Mouse (Mus musculus) midbrain, embryonic 16.5 days (tissue): ENCODE measurements around the gene Rbfox1. TPM values are rescaled to one million over a fixed set of nuclear protein-coding genes. Genes with fewer than 3 reads are reported as not detected.

Experiments used
- ATAC-seq: fragments of 200-750 bp; cut with Nextera tagmentation; 2 replicates; pipeline ENCODE4 v1.8.0; 2017; ENCODE audit warnings: moderate TSS enrichment
- H3K27ac ChIP-seq: fragments of 300-500 bp; sonication (generic); 2 replicates; pipeline ENCODE4 v1.5.1; 2014; ENCODE audit warnings: mild to moderate bottlenecking, low read length, mixed read lengths
- H3K27me3 ChIP-seq: fragments of 300-500 bp; sonication (generic); 2 replicates; pipeline ENCODE4 v1.6.1; 2014; ENCODE audit warnings: low read depth, low read length, mixed read lengths; ENCODE audit not compliant: control insufficient read depth, insufficient read depth
- H3K36me3 ChIP-seq: fragments of 300-500 bp; sonication (generic); 2 replicates; pipeline ENCODE4 v1.6.1; 2014; ENCODE audit warnings: mild to moderate bottlenecking, low read length, moderate library complexity, mixed read lengths; ENCODE audit not compliant: control insufficient read depth, insufficient read depth
- H3K4me1 ChIP-seq: fragments of 300-500 bp; sonication (generic); 2 replicates; pipeline ENCODE4 v1.6.1; 2014; ENCODE audit warnings: mild to moderate bottlenecking, low read length, mixed read lengths; ENCODE audit not compliant: control insufficient read depth, insufficient read depth
- H3K4me2 ChIP-seq: fragments of 300-500 bp; sonication (generic); 2 replicates; pipeline ENCODE4 v1.6.1; 2014; ENCODE audit warnings: mild to moderate bottlenecking, low read length, mixed read lengths
- H3K4me3 ChIP-seq: fragments of 300-500 bp; sonication (generic); 2 replicates; pipeline ENCODE4 v1.5.1; 2014; ENCODE audit warnings: low read depth, mild to moderate bottlenecking, low read length, moderate library complexity, mixed read lengths
- H3K9ac ChIP-seq: fragments of 300-500 bp; sonication (generic); 2 replicates; pipeline ENCODE4 v1.6.1; 2014; ENCODE audit warnings: low read depth, low read length, mixed read lengths
- H3K9me3 ChIP-seq: fragments of 300-500 bp; sonication (generic); replicated peaks from 2 replicates; pipeline ENCODE4 v1.6.1; 2014; ENCODE audit warnings: mild to moderate bottlenecking, low read length, mixed read lengths; ENCODE audit not compliant: control insufficient read depth, poor library complexity, severe bottlenecking
- WGBS: fragments of 180-500 bp; shearing (Covaris S2); extraction: QIAGEN DNeasy Blood & Tissue Kit; methylation state at CpG from one replicate; pipeline ENCODE4 v1.1.7; 2014; 5-methylcytosine and 5-hydroxymethylcytosine counted together
- polyA plus RNA-seq: library from polyadenylated mRNA; unstranded; fragments of >200 nt; fragmentation: Nextera tagmentation; extraction: Ambion mirVana; gene quantifications from 2 replicates; pipeline ENCODE4 v1.2.1, GENCODE M21; 2015

The Rbfox1 gene
- polyA plus RNA-seq, 1 experiment from 2014 or later: 259 TPM

- Histone ChIP-seq H3K27me3 (no peaks in the 10 kb centered on the region), H3K36me3 (no peaks in the 10 kb centered on the region), H3K4me3 (no peak overlapping the region), H3K9ac (no peak overlapping the region), H3K4me1 (peaks cover 5% of the 10 kb centered on the region), H3K9me3 (no peaks in the 10 kb centered on the region), H3K27ac (no peak overlapping the region), H3K4me2 (no peak overlapping the region)
- 91% methylated on average over 8 of the region's 8 CpGs for WGBS
- ATAC-seq: no peak
Observed at GRCm38 (mm10) chr16:7067109-7067508, 1182.0 kb downstream of the Rbfox1 start.

- H3K4me3 ChIP-seq: no peak overlapping the region
- no peaks in the 10 kb centered on the region for H3K36me3 ChIP-seq
- no peak overlapping the region for H3K9ac ChIP-seq
- no peak overlapping the region for H3K27ac ChIP-seq
- H3K9me3 ChIP-seq: no peaks in the 10 kb centered on the region
- no peaks in the 10 kb centered on the region for H3K27me3 ChIP-seq
- H3K4me1 ChIP-seq: peaks cover 5% of the 10 kb centered on the region
- no peak for ATAC-seq
- WGBS: 56% methylated on average over 8 of the region's 8 CpGs
- H3K4me2 ChIP-seq: no peak overlapping the region
Observed at GRCm38 (mm10) chr16:7069599-7069998, 1184.4 kb downstream of the Rbfox1 start.

- 78% methylated on average over 4 of the region's 4 CpGs for WGBS
- Histone ChIP-seq H3K36me3 (no peaks in the 10 kb centered on the region), H3K4me1 (peaks cover 5% of the 10 kb centered on the region), H3K4me2 (no peak overlapping the region), H3K27ac (no peak overlapping the region), H3K9me3 (no peaks in the 10 kb centered on the region), H3K27me3 (no peaks in the 10 kb centered on the region), H3K4me3 (no peak overlapping the region), H3K9ac (no peak overlapping the region)
- ATAC-seq: no peak
Observed at GRCm38 (mm10) chr16:7074786-7075185, 1189.6 kb downstream of the Rbfox1 start.

GRCm38 (mm10) chr16:7075749-7076148 is 1190.6 kb downstream of the Rbfox1 start:
- H3K4me1 ChIP-seq: no peaks in the 10 kb centered on the region
- no peak overlapping the region for H3K4me2 ChIP-seq
- H3K9me3 ChIP-seq: no peaks in the 10 kb centered on the region
- WGBS: 81% methylated on average over 6 of the region's 6 CpGs
- H3K4me3 ChIP-seq: no peak overlapping the region
- H3K27ac ChIP-seq: no peak overlapping the region
- no peak for ATAC-seq
- no peak overlapping the region for H3K9ac ChIP-seq
- H3K27me3 ChIP-seq: no peaks in the 10 kb centered on the region
- H3K36me3 ChIP-seq: no peaks in the 10 kb centered on the region

- Histone ChIP-seq H3K36me3 (no peaks in the 10 kb centered on the region), H3K4me2 (no peak overlapping the region), H3K4me3 (no peak overlapping the region), H3K27ac (no peak overlapping the region), H3K4me1 (no peaks in the 10 kb centered on the region), H3K9ac (no peak overlapping the region), H3K27me3 (no peaks in the 10 kb centered on the region), H3K9me3 (no peaks in the 10 kb centered on the region)
- WGBS: 97% methylated on average over 1 of the region's 1 CpGs
- ATAC-seq: no peak
Observed at GRCm38 (mm10) chr16:7076305-7076704, 1191.2 kb downstream of the Rbfox1 start.

- 95% methylated on average over 3 of the region's 3 CpGs for WGBS
- Histone ChIP-seq H3K9me3 (no peaks in the 10 kb centered on the region), H3K27ac (no peak overlapping the region), H3K9ac (no peak overlapping the region), H3K4me3 (no peak overlapping the region), H3K4me1 (no peaks in the 10 kb centered on the region), H3K36me3 (no peaks in the 10 kb centered on the region), H3K4me2 (no peak overlapping the region), H3K27me3 (no peaks in the 10 kb centered on the region)
- ATAC-seq: no peak
Observed at GRCm38 (mm10) chr16:7076707-7077106, 1191.6 kb downstream of the Rbfox1 start.

GRCm38 (mm10) chr16:7081074-7081568 is 1196.0 kb downstream of the Rbfox1 start:
- 0 out of 2 replicates have a peak, but pooled peaks have one; percentile 39 for ATAC-seq
- 78% methylated on average over 3 of the region's 3 CpGs for WGBS
- Histone ChIP-seq H3K27me3 (no peaks in the 10 kb centered on the region), H3K4me2 (no peak overlapping the region), H3K4me1 (no peaks in the 10 kb centered on the region), H3K27ac (no peak overlapping the region), H3K4me3 (no peak overlapping the region), H3K9ac (no peak overlapping the region), H3K36me3 (no peaks in the 10 kb centered on the region), H3K9me3 (no peaks in the 10 kb centered on the region)

GRCm38 (mm10) chr16:7081684-7082255 is 1196.6 kb downstream of the Rbfox1 start:
- no peak overlapping the region for H3K4me3 ChIP-seq
- no peaks in the 10 kb centered on the region for H3K36me3 ChIP-seq
- H3K9ac ChIP-seq: no peak overlapping the region
- ATAC-seq: no peak
- no peaks in the 10 kb centered on the region for H3K27me3 ChIP-seq
- H3K4me2 ChIP-seq: no peak overlapping the region
- no peak overlapping the region for H3K27ac ChIP-seq
- no peaks in the 10 kb centered on the region for H3K9me3 ChIP-seq
- H3K4me1 ChIP-seq: no peaks in the 10 kb centered on the region
- WGBS: 92% methylated on average over 5 of the region's 5 CpGs

GRCm38 (mm10) chr16:7083937-7084336 is 1198.8 kb downstream of the Rbfox1 start:
- no peaks in the 10 kb centered on the region for H3K36me3 ChIP-seq
- H3K4me1 ChIP-seq: 0 out of 2 replicates have a peak, but pooled peaks cover 2% of the 10 kb centered on the region
- no peak overlapping the region for H3K4me3 ChIP-seq
- H3K27me3 ChIP-seq: no peaks in the 10 kb centered on the region
- H3K27ac ChIP-seq: no peak overlapping the region
- ATAC-seq: no peak
- WGBS: 91% methylated on average over 2 of the region's 2 CpGs
- H3K9ac ChIP-seq: no peak overlapping the region
- H3K9me3 ChIP-seq: no peaks in the 10 kb centered on the region
- H3K4me2 ChIP-seq: no peak overlapping the region
